Mouse (Mus musculus): ENCODE measurements around the gene Hoxd8. TPM values are rescaled to one million over a fixed set of nuclear protein-coding genes. Genes with fewer than 3 reads are reported as not detected.

Hoxd8 gene
- polyA plus RNA-seq, 1 experiment from 2014 or later, result 3.3 TPM

GRCm38 (mm10) chr2:74675666-74676282 is 28.6 kb upstream of the Hoxd8 start:
- peaks cover 100% of the 10 kb centered on the region for H3K27me3 ChIP-seq (ENCODE audit: control insufficient read depth, insufficient read depth, low read length)
- H3K9me3 ChIP-seq (ENCODE audit: control insufficient read depth, low read length), result no peaks in the 10 kb centered on the region
- H3K9ac ChIP-seq, result no peak overlapping the region
- no peak overlapping the region for H3K4me2 ChIP-seq (replicated peaks)
- no peak overlapping the region for H3K4me3 ChIP-seq (replicated peaks; ENCODE audit: low read length)
- H3K27ac ChIP-seq, result no peak overlapping the region
- 5% methylated on average over 24 of the region's 24 CpGs for WGBS
- H3K36me3 ChIP-seq (replicated peaks; ENCODE audit: control insufficient read depth, insufficient read depth), result no peaks in the 10 kb centered on the region
- DNase-seq (ENCODE audit: low spot score) (no peak), ATAC-seq (ENCODE audit: low FRiP score) (no peak)
- H3K4me1 ChIP-seq (replicated peaks; ENCODE audit: control insufficient read depth, insufficient read depth, low read length), result no peaks in the 10 kb centered on the region; the same call in 1 of the 2 replicates

- no peak overlapping the region for H3K4me2 ChIP-seq (replicated peaks)
- DNase-seq (ENCODE audit: low spot score), result no peak
These were observed 27.9 kb upstream of the Hoxd8 start for GRCm38 (mm10) chr2:74676376-74677052.

DNA sequence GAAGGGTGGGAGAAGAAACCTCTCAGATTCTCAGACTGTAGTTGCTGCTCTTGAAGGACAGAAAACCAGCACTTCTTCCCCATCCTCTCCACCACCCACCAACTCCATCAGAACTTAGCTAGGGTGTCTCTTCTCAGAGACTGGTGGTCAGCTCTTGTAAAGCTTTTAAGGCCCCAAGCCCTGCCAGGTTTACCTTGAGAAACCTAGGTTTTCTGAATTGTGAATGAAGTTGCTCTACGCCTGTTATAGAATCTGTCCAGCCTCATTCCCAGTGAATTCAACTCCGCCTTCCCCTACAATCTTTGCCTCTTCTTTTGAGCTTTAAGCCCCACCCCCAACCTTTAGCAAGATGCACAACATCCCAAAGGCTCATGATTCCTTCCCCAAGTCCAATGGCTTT is 27.3 kb upstream of the Hoxd8 start:
- DNase-seq (ENCODE audit: low spot score), result no peak
- no peak overlapping the region for H3K4me3 ChIP-seq (replicated peaks; ENCODE audit: low read length)
- WGBS, result 6% methylated on average over 2 of the region's 2 CpGs
- no peaks in the 10 kb centered on the region for H3K36me3 ChIP-seq (replicated peaks; ENCODE audit: control insufficient read depth, insufficient read depth)
- H3K27me3 ChIP-seq (ENCODE audit: control insufficient read depth, insufficient read depth, low read length), result peaks cover 100% of the 10 kb centered on the region
- H3K4me1 ChIP-seq (replicated peaks; ENCODE audit: control insufficient read depth, insufficient read depth, low read length), result no peaks in the 10 kb centered on the region; the same call in 1 of the 2 replicates
- no peak for ATAC-seq (ENCODE audit: low FRiP score)
- H3K9me3 ChIP-seq (ENCODE audit: control insufficient read depth, low read length), result no peaks in the 10 kb centered on the region
- no peak overlapping the region for H3K9ac ChIP-seq
- H3K4me2 ChIP-seq (replicated peaks), result no peak overlapping the region
- no peak overlapping the region for H3K27ac ChIP-seq

More at GRCm38 (mm10) chr2:74676376-74677052, 27.9 kb upstream of the Hoxd8 start:
- no peaks in the 10 kb centered on the region for H3K36me3 ChIP-seq (replicated peaks; ENCODE audit: control insufficient read depth, insufficient read depth)
- 5% methylated on average over 9 of the region's 9 CpGs for WGBS
- H3K27ac ChIP-seq, result no peak overlapping the region
- no peak overlapping the region for H3K9ac ChIP-seq
- ATAC-seq (ENCODE audit: low FRiP score), result no peak
- H3K27me3 ChIP-seq (ENCODE audit: control insufficient read depth, insufficient read depth, low read length), result peaks cover 100% of the 10 kb centered on the region
- no peak overlapping the region for H3K4me3 ChIP-seq (replicated peaks; ENCODE audit: low read length)
- no peaks in the 10 kb centered on the region for H3K9me3 ChIP-seq (ENCODE audit: control insufficient read depth, low read length)
- H3K4me1 ChIP-seq (replicated peaks; ENCODE audit: control insufficient read depth, insufficient read depth, low read length), result no peaks in the 10 kb centered on the region; the same call in 1 of the 2 replicates

DNA sequence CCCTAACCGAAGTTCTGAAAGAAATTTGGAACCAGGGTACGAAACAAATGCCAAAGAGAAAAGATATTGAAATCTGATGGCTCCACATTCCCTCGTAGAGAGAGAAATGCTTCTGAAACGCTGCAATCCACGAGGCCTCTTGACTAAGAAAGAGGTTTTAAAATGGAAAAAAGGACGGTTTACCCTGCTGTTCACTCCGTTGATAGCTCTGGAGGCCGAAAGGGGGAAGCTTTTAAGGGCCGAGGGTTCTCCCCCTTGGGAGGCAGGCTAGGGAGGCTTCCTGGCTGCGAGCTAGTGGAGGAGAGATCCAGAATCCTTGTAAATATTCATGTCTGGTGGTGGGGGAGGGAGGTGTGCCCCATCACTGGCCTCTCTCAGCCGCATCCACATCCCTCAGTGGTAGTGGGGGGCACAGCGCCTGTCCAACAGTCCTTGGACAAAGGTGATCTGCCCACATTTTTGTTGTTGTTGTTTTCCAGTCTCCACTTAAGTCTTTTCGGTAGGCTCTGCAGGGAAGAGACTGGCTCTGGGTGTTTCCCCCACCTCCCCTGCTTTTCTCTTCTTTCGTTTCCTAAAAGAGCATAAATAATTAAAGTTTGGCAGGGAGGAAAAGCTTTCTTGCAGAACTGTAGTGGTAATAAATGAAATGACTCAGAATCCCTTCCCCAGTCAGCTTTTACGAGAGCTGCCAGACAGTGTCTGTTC is 25.4 kb upstream of the Hoxd8 start, which contains the start of gene Hoxd11:
Gene Hoxd11 (plus strand): TSS at position 667 of the 705 bp plus-strand sequence.
- H3K27me3 ChIP-seq (ENCODE audit: control insufficient read depth, insufficient read depth, low read length), result peaks cover 99% of the 10 kb centered on the region
- H3K4me1 ChIP-seq (replicated peaks; ENCODE audit: control insufficient read depth, insufficient read depth, low read length), result no peaks in the 10 kb centered on the region
- DNase-seq (ENCODE audit: low spot score) (no peak), ATAC-seq (ENCODE audit: low FRiP score) (no peak)
- no peak within 1 kb of the TSS for H3K4me2 ChIP-seq (replicated peaks)
- no peaks in the 10 kb centered on the region for H3K9me3 ChIP-seq (ENCODE audit: control insufficient read depth, low read length)
- no peak within 1 kb of the TSS for H3K9ac ChIP-seq
- H3K27ac ChIP-seq, result no peak within 1 kb of the TSS
- 2% methylated on average over 15 of the region's 15 CpGs for WGBS
- H3K4me3 ChIP-seq (replicated peaks; ENCODE audit: low read length), result no peak within 1 kb of the TSS
- no peaks in the 10 kb centered on the region for H3K36me3 ChIP-seq (replicated peaks; ENCODE audit: control insufficient read depth, insufficient read depth)

GRCm38 (mm10) chr2:74679596-74679971 is 24.8 kb upstream of the Hoxd8 start:
- no peaks in the 10 kb centered on the region for H3K36me3 ChIP-seq (replicated peaks; ENCODE audit: control insufficient read depth, insufficient read depth)
- no peak for ATAC-seq (ENCODE audit: low FRiP score)
- no peaks in the 10 kb centered on the region for H3K9me3 ChIP-seq (ENCODE audit: control insufficient read depth, low read length)
- H3K4me1 ChIP-seq (replicated peaks; ENCODE audit: control insufficient read depth, insufficient read depth, low read length), result no peaks in the 10 kb centered on the region
- no peak for DNase-seq (ENCODE audit: low spot score)
- no peak overlapping the region for H3K9ac ChIP-seq
- under 1% methylated on average over 26 of the region's 26 CpGs for WGBS
- no peak overlapping the region for H3K27ac ChIP-seq
- no peak overlapping the region for H3K4me3 ChIP-seq (replicated peaks; ENCODE audit: low read length)
- no peak overlapping the region for H3K4me2 ChIP-seq (replicated peaks)
- peaks cover 99% of the 10 kb centered on the region for H3K27me3 ChIP-seq (ENCODE audit: control insufficient read depth, insufficient read depth, low read length)

DNA sequence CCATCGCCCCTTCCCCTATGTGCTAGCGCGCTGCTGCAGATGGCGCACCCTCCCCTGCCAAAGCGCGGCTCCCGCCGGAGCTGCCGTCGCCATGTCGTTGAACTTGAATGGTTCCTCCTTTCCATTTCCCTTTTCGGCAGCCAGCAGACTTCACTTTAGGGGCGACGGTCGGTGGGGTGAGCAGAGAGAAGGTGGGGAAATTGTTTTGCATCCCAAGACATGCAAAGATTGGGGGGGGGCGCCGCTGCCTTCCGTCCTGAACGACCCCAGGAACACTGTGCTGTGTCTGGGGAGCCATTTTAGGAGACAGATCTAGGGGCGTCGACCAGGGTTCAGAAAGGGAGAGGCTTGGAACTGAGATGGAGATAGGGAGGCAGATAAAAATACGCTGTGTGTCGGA is 24.4 kb upstream of the Hoxd8 start:
- H3K9me3 ChIP-seq (ENCODE audit: control insufficient read depth, low read length), result no peaks in the 10 kb centered on the region
- no peak overlapping the region for H3K9ac ChIP-seq
- H3K27ac ChIP-seq, result no peak overlapping the region
- H3K4me1 ChIP-seq (replicated peaks; ENCODE audit: control insufficient read depth, insufficient read depth, low read length), result no peaks in the 10 kb centered on the region
- WGBS, result under 1% methylated on average over 23 of the region's 23 CpGs
- ATAC-seq (ENCODE audit: low FRiP score), result no peak
- H3K27me3 ChIP-seq (ENCODE audit: control insufficient read depth, insufficient read depth, low read length), result peaks cover 99% of the 10 kb centered on the region
- DNase-seq (ENCODE audit: low spot score), result no peak
- no peak overlapping the region for H3K4me3 ChIP-seq (replicated peaks; ENCODE audit: low read length)
- H3K36me3 ChIP-seq (replicated peaks; ENCODE audit: control insufficient read depth, insufficient read depth), result no peaks in the 10 kb centered on the region
- no peak overlapping the region for H3K4me2 ChIP-seq (replicated peaks)

DNA sequence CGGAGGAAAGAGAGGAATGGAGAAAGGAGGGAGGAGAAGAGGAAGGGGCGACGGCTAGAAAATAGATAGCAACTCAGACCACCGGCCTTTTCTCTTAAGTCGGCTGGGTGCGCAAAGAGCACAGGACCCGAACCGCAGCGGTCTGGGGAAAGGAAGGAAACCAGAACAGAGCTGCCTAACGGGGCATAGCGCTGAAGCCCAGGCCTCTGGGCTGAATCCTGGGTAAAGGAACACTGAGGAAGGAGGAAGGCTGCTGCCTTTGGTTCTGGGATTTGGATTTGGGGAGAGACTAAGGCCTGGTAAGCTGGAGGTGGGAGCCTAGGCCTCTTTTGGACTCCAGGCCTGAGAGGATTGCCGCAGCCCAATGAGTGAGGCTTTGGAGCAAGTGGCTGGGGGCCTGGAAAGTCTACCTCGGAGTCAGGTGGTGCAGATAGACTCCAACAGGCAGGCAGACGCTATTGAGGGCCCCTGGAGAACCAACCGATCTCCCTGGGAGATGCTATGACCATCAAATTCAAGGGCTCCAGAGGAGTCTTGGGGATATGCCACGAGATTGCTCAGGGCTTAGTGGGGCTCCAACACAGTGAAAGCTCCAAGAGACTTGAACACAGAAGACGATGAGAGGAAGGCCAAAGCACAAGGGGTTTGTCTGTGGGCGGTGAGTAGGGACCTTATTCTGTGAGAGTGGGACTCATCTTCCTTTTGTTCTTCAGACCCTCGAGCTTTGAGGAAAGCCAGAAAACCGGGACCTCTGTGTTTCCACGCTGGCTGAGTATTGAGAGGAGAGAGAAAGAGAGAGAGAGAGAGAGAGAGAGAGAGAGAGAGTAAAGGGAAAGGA is 23.6 kb upstream of the Hoxd8 start:
- Histone ChIP-seq H3K36me3 (replicated peaks; ENCODE audit: control insufficient read depth, insufficient read depth) (no peaks in the 10 kb centered on the region), H3K4me2 (replicated peaks) (no peak overlapping the region), H3K4me1 (replicated peaks; ENCODE audit: control insufficient read depth, insufficient read depth, low read length) (no peaks in the 10 kb centered on the region), H3K27ac (no peak overlapping the region), H3K9ac (no peak overlapping the region), H3K9me3 (ENCODE audit: control insufficient read depth, low read length) (no peaks in the 10 kb centered on the region), H3K27me3 (ENCODE audit: control insufficient read depth, insufficient read depth, low read length) (peaks cover 99% of the 10 kb centered on the region), H3K4me3 (replicated peaks; ENCODE audit: low read length) (no peak overlapping the region)
- ATAC-seq (ENCODE audit: low FRiP score), result no peak
- DNase-seq (ENCODE audit: low spot score), result no peak
- WGBS, result 1% methylated on average over 21 of the region's 21 CpGs

DNA sequence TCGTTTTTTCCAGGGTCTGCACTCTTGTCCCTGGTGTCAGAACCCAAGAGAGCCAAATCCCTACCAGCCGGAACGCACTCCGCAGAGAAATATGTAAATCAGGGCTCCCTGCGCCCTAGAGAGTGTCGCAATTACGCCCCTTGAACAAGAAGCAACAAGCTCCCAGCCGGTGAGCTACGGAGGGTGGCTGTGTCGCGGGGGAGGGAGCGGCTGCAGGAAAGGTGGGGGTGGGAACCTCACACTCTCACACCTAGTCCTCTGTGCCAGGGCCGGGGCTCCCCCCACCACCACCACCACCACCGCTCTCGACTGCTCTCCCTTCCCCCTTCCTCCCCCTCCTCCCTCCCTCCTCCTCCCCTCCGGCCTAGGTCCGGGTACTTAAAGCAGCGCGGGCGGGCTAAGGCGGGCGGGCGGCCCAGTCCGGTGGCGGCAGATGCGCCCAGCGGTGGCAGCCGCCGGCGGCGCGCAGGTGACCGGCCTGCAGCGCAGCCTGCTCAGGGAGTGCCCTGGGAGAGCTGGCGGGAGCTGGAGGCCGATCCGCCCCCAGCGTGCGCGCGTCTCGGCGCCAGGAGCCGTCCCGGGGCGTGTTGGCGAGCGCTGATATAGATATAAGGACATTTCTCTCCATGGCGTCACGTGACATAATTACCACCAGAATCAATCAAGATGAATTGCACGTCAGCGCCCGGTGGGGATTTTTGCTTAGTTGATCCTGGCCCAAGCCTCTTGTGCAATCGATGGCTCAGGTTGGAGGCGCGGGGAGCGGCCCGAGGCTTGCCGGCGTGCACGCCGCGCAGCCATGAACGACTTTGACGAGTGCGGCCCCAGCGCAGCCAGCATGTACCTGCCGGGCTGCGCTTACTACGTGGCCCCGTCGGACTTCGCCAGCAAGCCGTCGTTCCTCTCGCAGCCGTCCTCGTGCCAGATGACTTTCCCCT is 22.6 kb upstream of the Hoxd8 start:
- Histone ChIP-seq H3K27me3 (ENCODE audit: control insufficient read depth, insufficient read depth, low read length) (peaks cover 99% of the 10 kb centered on the region), H3K36me3 (replicated peaks; ENCODE audit: control insufficient read depth, insufficient read depth) (no peaks in the 10 kb centered on the region), H3K27ac (no peak overlapping the region), H3K4me1 (replicated peaks; ENCODE audit: control insufficient read depth, insufficient read depth, low read length) (no peaks in the 10 kb centered on the region), H3K4me3 (replicated peaks; ENCODE audit: low read length) (no peak overlapping the region), H3K4me2 (replicated peaks) (no peak overlapping the region), H3K9ac (no peak overlapping the region), H3K9me3 (ENCODE audit: control insufficient read depth, low read length) (no peaks in the 10 kb centered on the region)
- WGBS, result under 1% methylated on average over 70 of the region's 78 CpGs
- ATAC-seq (ENCODE audit: low FRiP score) (no peak), DNase-seq (ENCODE audit: low spot score) (no peak)

Data from hindbrain, embryonic 14.5 days (tissue).